Mouse (Mus musculus) ES-E14 (cell line): ENCODE measurements around the gene Klhdc8a.

Experiments used
- MAFK ChIP-seq: IDR thresholded peaks from 2 replicates; pipeline ENCODE4 v1.6.1; 2014; ENCODE audit warnings: mild to moderate bottlenecking, low read depth, low read length, inconsistent platforms; ENCODE audit not compliant: insufficient read depth
- ZC3H11A ChIP-seq: IDR thresholded peaks from 2 replicates; pipeline ENCODE4 v1.6.1; 2012; ENCODE audit warnings: low read depth, mild to moderate bottlenecking, inconsistent platforms, low read length, borderline replicate concordance

DNA sequence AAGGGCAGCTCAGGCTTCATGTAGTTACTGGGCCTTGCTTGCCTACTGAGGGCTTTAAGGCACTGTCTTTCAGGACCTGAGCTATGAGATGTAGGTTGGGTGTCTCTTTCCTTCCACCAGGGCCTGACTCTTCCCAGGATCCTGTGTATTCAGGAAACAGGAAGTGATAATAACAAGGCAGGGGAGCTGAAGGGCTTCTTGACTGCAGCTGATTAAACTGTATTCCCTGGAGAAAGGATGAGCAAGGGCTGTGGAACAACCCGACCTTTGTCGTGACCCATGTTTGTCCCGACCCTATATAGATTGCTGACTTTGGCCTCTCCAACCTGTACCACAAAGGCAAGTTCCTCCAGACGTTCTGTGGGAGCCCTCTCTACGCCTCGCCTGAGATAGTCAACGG is 31.2 kb downstream of the Klhdc8a start:
- TF ChIP-seq MAFK (no peak), ZC3H11A (no peak)
